Mouse (Mus musculus) lung, embryonic 15.5 days (tissue): Measurements from ENCODE around the gene Arf3. TPM values are rescaled to one million over a fixed set of nuclear protein-coding genes. Genes with fewer than 3 reads are reported as not detected.

Source experiments
- ATAC-seq: fragments of 200-750 bp; cut with Nextera tagmentation; 2 replicates; pipeline ENCODE4 v1.8.0; 2017; ENCODE audit warnings: moderate number of reproducible peaks, borderline replicate concordance; ENCODE audit not compliant: low FRiP score, low TSS enrichment; ENCODE audit errors: extremely low read depth
- H3K27ac ChIP-seq: fragments of 300-500 bp; sonication (generic); 2 replicates; pipeline ENCODE4 v1.5.1; 2015; ENCODE audit warnings: moderate library complexity, mild to moderate bottlenecking, inconsistent platforms
- H3K27me3 ChIP-seq: fragments of 300-500 bp; sonication (generic); 2 replicates; pipeline ENCODE4 v1.6.1; 2015; ENCODE audit warnings: inconsistent platforms
- H3K36me3 ChIP-seq: fragments of 300-500 bp; sonication (generic); 2 replicates; pipeline ENCODE4 v1.6.1; 2015; ENCODE audit warnings: inconsistent platforms
- H3K4me1 ChIP-seq: fragments of 300-500 bp; sonication (generic); 2 replicates; pipeline ENCODE4 v1.6.1; 2015; ENCODE audit warnings: inconsistent platforms
- H3K4me2 ChIP-seq: fragments of 300-500 bp; sonication (generic); 2 replicates; pipeline ENCODE4 v1.6.1; 2015; ENCODE audit warnings: inconsistent platforms, mild to moderate bottlenecking, moderate library complexity
- H3K4me3 ChIP-seq: fragments of 300-500 bp; sonication (generic); 2 replicates; pipeline ENCODE4 v1.5.1; 2015; ENCODE audit warnings: mild to moderate bottlenecking, inconsistent platforms
- H3K9ac ChIP-seq: fragments of 300-500 bp; sonication (generic); 2 replicates; pipeline ENCODE4 v1.6.1; 2015; ENCODE audit warnings: inconsistent platforms
- H3K9me3 ChIP-seq: fragments of 300-500 bp; sonication (generic); 2 replicates; pipeline ENCODE4 v1.6.1; 2016; ENCODE audit warnings: inconsistent platforms
- WGBS: fragments of 180-500 bp; shearing (Covaris S2); methylation state at CpG from one replicate; pipeline ENCODE4 v1.1.7; 2015; 5-methylcytosine and 5-hydroxymethylcytosine counted together
- polyA plus RNA-seq: library from polyadenylated mRNA; unstranded; fragments of >200 nt; fragmentation: Nextera tagmentation; extraction: Ambion mirVana; gene quantifications from 2 replicates; pipeline ENCODE4 v1.2.1, GENCODE M21; 2015

Arf3 gene
- polyA plus RNA-seq, 1 experiment from 2014 or later: 45.7 TPM

GRCm38 (mm10) chr15:98799396-98799795, 36.4 kb upstream of the Arf3 start:
- Histone ChIP-seq H3K4me1 (peaks cover 6% of the 10 kb centered on the region; the same call in 1 of the 2 replicates), H3K4me2 (no peak overlapping the region), H3K4me3 (no peak overlapping the region), H3K36me3 (no peaks in the 10 kb centered on the region), H3K9me3 (no peaks in the 10 kb centered on the region), H3K27me3 (peaks cover 99% of the 10 kb centered on the region), H3K27ac (no peak overlapping the region), H3K9ac (no peak overlapping the region)
- ATAC-seq: no peak
- WGBS: 11% methylated on average over 12 of the region's 12 CpGs

GRCm38 (mm10) chr15:98798903-98799302, 35.9 kb upstream of the Arf3 start:
- peaks cover 4% of the 10 kb centered on the region; the same call in 1 of the 2 replicates for H3K4me1 ChIP-seq
- no peak for ATAC-seq
- no peaks in the 10 kb centered on the region for H3K9me3 ChIP-seq
- no peak overlapping the region for H3K27ac ChIP-seq
- H3K4me3 ChIP-seq: no peak overlapping the region
- no peak overlapping the region for H3K9ac ChIP-seq
- no peaks in the 10 kb centered on the region for H3K36me3 ChIP-seq
- no peak overlapping the region for H3K4me2 ChIP-seq
- peaks cover 99% of the 10 kb centered on the region for H3K27me3 ChIP-seq
- 55% methylated on average over 3 of the region's 3 CpGs for WGBS

- Histone ChIP-seq H3K4me3 (no peak overlapping the region), H3K9me3 (no peaks in the 10 kb centered on the region), H3K4me2 (no peak overlapping the region), H3K4me1 (peaks cover 8% of the 10 kb centered on the region; the same call in 1 of the 2 replicates), H3K27ac (no peak overlapping the region), H3K36me3 (no peaks in the 10 kb centered on the region), H3K9ac (no peak overlapping the region), H3K27me3 (peaks cover 99% of the 10 kb centered on the region)
- 6% methylated on average over 28 of the region's 28 CpGs for WGBS
- no peak for ATAC-seq
Observed at GRCm38 (mm10) chr15:98797835-98798492, 35.0 kb upstream of the Arf3 start.

GRCm38 (mm10) chr15:98796803-98797595, 34.0 kb upstream of the Arf3 start:
- 10% methylated on average over 13 of the region's 13 CpGs for WGBS
- Histone ChIP-seq H3K36me3 (no peaks in the 10 kb centered on the region), H3K4me3 (no peak overlapping the region), H3K9ac (no peak overlapping the region), H3K27ac (no peak overlapping the region), H3K4me2 (no peak overlapping the region), H3K4me1 (peaks cover 15% of the 10 kb centered on the region), H3K9me3 (no peaks in the 10 kb centered on the region), H3K27me3 (peaks cover 99% of the 10 kb centered on the region)
- no peak for ATAC-seq

- Histone ChIP-seq H3K9me3 (no peaks in the 10 kb centered on the region), H3K4me3 (no peak overlapping the region), H3K27me3 (peaks cover 99% of the 10 kb centered on the region), H3K4me2 (no peak overlapping the region), H3K4me1 (peaks cover 35% of the 10 kb centered on the region), H3K27ac (no peak overlapping the region), H3K9ac (no peak overlapping the region), H3K36me3 (no peaks in the 10 kb centered on the region)
- peak; percentile 12; the same call in 1 of the 2 replicates for ATAC-seq
- WGBS: 3% methylated on average over 13 of the region's 13 CpGs
Observed at GRCm38 (mm10) chr15:98793141-98793698, 30.2 kb upstream of the Arf3 start.

GRCm38 (mm10) chr15:98792233-98793020, 29.4 kb upstream of the Arf3 start:
- no peak overlapping the region for H3K9ac ChIP-seq
- H3K4me2 ChIP-seq: peak overlapping the region; percentile 39; the same call in 1 of the 2 replicates
- H3K36me3 ChIP-seq: no peaks in the 10 kb centered on the region
- peaks cover 99% of the 10 kb centered on the region for H3K27me3 ChIP-seq
- H3K27ac ChIP-seq: no peak overlapping the region
- no peak for ATAC-seq
- no peaks in the 10 kb centered on the region for H3K9me3 ChIP-seq
- H3K4me1 ChIP-seq: peaks cover 32% of the 10 kb centered on the region
- 2% methylated on average over 70 of the region's 75 CpGs for WGBS
- peak overlapping the region; percentile 16; the same call in 1 of the 2 replicates for H3K4me3 ChIP-seq

- Histone ChIP-seq H3K9ac (no peak overlapping the region), H3K9me3 (no peaks in the 10 kb centered on the region), H3K27me3 (peaks cover 100% of the 10 kb centered on the region), H3K4me1 (peaks cover 32% of the 10 kb centered on the region), H3K4me3 (no peak overlapping the region), H3K27ac (no peak overlapping the region), H3K4me2 (no peak overlapping the region), H3K36me3 (no peaks in the 10 kb centered on the region)
- no peak for ATAC-seq
- WGBS: 1% methylated on average over 23 of the region's 23 CpGs
Observed at GRCm38 (mm10) chr15:98791771-98792170, 28.8 kb upstream of the Arf3 start.

- H3K36me3 ChIP-seq: no peaks in the 10 kb centered on the region
- no peak overlapping the region for H3K27ac ChIP-seq
- peak overlapping the region; percentile 17 for H3K4me3 ChIP-seq
- no peak for ATAC-seq
- no peak overlapping the region for H3K9ac ChIP-seq
- peaks cover 32% of the 10 kb centered on the region for H3K4me1 ChIP-seq
- H3K27me3 ChIP-seq: peaks cover 100% of the 10 kb centered on the region
- peak overlapping the region; percentile 29 for H3K4me2 ChIP-seq
- no peaks in the 10 kb centered on the region for H3K9me3 ChIP-seq
- 0% methylated on average over 12 of the region's 12 CpGs for WGBS
Observed at GRCm38 (mm10) chr15:98791221-98791620, 28.2 kb upstream of the Arf3 start.

GRCm38 (mm10) chr15:98790761-98791160, 27.7 kb upstream of the Arf3 start:
- Histone ChIP-seq H3K27me3 (peaks cover 97% of the 10 kb centered on the region), H3K36me3 (no peaks in the 10 kb centered on the region)
- WGBS: under 1% methylated on average over 23 of the region's 23 CpGs

GRCm38 (mm10) chr15:98789661-98790535, 26.9 kb upstream of the Arf3 start, which contains the start of gene Wnt1:
Wnt1 (plus strand) TSS chr15:98789857.
- no peak within 1 kb of the TSS for H3K27ac ChIP-seq
- no peak within 1 kb of the TSS for H3K9ac ChIP-seq
- H3K9me3 ChIP-seq: 0 out of 2 replicates have a peak, but pooled peaks cover 5% of the 10 kb centered on the region
- H3K27me3 ChIP-seq: peaks cover 88% of the 10 kb centered on the region
- H3K4me3 ChIP-seq: peak within 1 kb of the TSS; percentile 17
- WGBS: 3% methylated on average over 51 of the region's 51 CpGs
- peak within 1 kb of the TSS; percentile 39 for H3K4me2 ChIP-seq
- no peaks in the 10 kb centered on the region for H3K36me3 ChIP-seq
- peaks cover 32% of the 10 kb centered on the region for H3K4me1 ChIP-seq
- ATAC-seq: no peak

More at GRCm38 (mm10) chr15:98790761-98791160, 27.7 kb upstream of the Arf3 start:
- H3K4me2 ChIP-seq: peak overlapping the region; percentile 29
- ATAC-seq: no peak
- no peak overlapping the region for H3K27ac ChIP-seq
- H3K9ac ChIP-seq: no peak overlapping the region
- H3K4me3 ChIP-seq: peak overlapping the region; percentile 17
- H3K9me3 ChIP-seq: 0 out of 2 replicates have a peak, but pooled peaks cover 3% of the 10 kb centered on the region
- peaks cover 32% of the 10 kb centered on the region for H3K4me1 ChIP-seq
